In genomic region chr16:45029493-45029892, GRCm38 (mm10) we compare ENCODE assay signal across 13 mouse cellular contexts.
DNase-seq lines count a peak whose midpoint lies in the region; ATAC-seq and TF ChIP-seq lines count a peak whose summit lies in the region.
"Had no signal": no experiment of that assay in that cellular context is flagged by ENCODE, and none has a peak within 500 bp of the region (broad histone marks: within the 10 kb centered on the region; RNA-seq: fewer than 3 reads in every experiment).

No protein-coding gene starts in this region.

- no peak overlapping the region for H3K27ac ChIP-seq in hindbrain, postnatal 0 days
- H3K27ac ChIP-seq in hindbrain, embryonic 16.5 days (ENCODE audit: low read depth, low read length) = no peak overlapping the region
- no peak overlapping the region for H3K27ac ChIP-seq in lung, postnatal 0 days (ENCODE audit: low read length)
- H3K27ac ChIP-seq: intestine, embryonic 15.5 days; layer of hippocampus, adult 2 months; neural tube, embryonic 13.5 days had no signal

- no peaks in the 10 kb centered on the region for H3K27me3 ChIP-seq in hindbrain, postnatal 0 days (ENCODE audit: insufficient read depth, low read length)
- H3K27me3 ChIP-seq in hindbrain, embryonic 16.5 days (replicated peaks; ENCODE audit: control insufficient read depth, insufficient read depth, low read length) = no peaks in the 10 kb centered on the region
- H3K27me3 ChIP-seq in lung, postnatal 0 days (replicated peaks; ENCODE audit: insufficient read depth, low read length) = no peaks in the 10 kb centered on the region
- H3K27me3 ChIP-seq: intestine, embryonic 15.5 days; neural tube, embryonic 13.5 days had no signal

- H3K4me1 ChIP-seq in hindbrain, postnatal 0 days (ENCODE audit: insufficient read depth, low read length) = no peaks in the 10 kb centered on the region
- no peaks in the 10 kb centered on the region for H3K4me1 ChIP-seq in hindbrain, embryonic 16.5 days (ENCODE audit: control insufficient read depth, insufficient read depth, low read depth, low read length)
- H3K4me1 ChIP-seq in lung, postnatal 0 days (ENCODE audit: insufficient read depth, low read depth, low read length) = no peaks in the 10 kb centered on the region
- H3K4me1 ChIP-seq: intestine, embryonic 15.5 days; neural tube, embryonic 13.5 days had no signal

- no peaks in the 10 kb centered on the region for H3K36me3 ChIP-seq in hindbrain, postnatal 0 days (ENCODE audit: insufficient read depth, low read length)
- H3K36me3 ChIP-seq in hindbrain, embryonic 16.5 days (ENCODE audit: control insufficient read depth, insufficient read depth, low read length) = no peaks in the 10 kb centered on the region
- no peaks in the 10 kb centered on the region for H3K36me3 ChIP-seq in lung, postnatal 0 days (ENCODE audit: insufficient read depth, low read length)
- H3K36me3 ChIP-seq: intestine, embryonic 15.5 days; neural tube, embryonic 13.5 days had no signal

- DNase-seq in hindbrain, postnatal 0 days (ENCODE audit: low spot score) = peak; percentile 17
- DNase-seq in 416B (ENCODE audit: low read depth) = peak; percentile 92
- DNase-seq in Muller cell, postnatal 12 days (ENCODE audit: inconsistent ontology term) = peak; percentile 16
- peak; percentile 88 for DNase-seq in lung, postnatal 0 days (ENCODE audit: low spot score)
- DNase-seq in thymus, postnatal 36 days = no peak
- DNase-seq in thymus, postnatal 25 days = no peak
- DNase-seq in spleen, postnatal 10 days (ENCODE audit: low spot score in 2 of 2) = no peak
- DNase-seq: cerebellum, adult 9-10 months; midbrain, embryonic 14.5 days had no signal

- TF ChIP-seq CTCF in hindbrain, postnatal 0 days (IDR thresholded peaks at IDR 0.05; ENCODE audit: low read depth) = no peak
- TF ChIP-seq CTCF in lung, postnatal 0 days (IDR thresholded peaks at IDR 0.05) = no peak

- no peak overlapping the region for H3K9ac ChIP-seq in hindbrain, postnatal 0 days (replicated peaks; ENCODE audit: low read length)
- no peak overlapping the region for H3K9ac ChIP-seq in hindbrain, embryonic 16.5 days (ENCODE audit: low read depth, low read length)
- no peak overlapping the region for H3K9ac ChIP-seq in lung, postnatal 0 days (replicated peaks; ENCODE audit: low read depth)
- H3K9ac ChIP-seq: intestine, embryonic 15.5 days; neural tube, embryonic 13.5 days had no signal

- H3K4me2 ChIP-seq in hindbrain, postnatal 0 days (ENCODE audit: low read depth, low read length) = no peak overlapping the region
- H3K4me2 ChIP-seq in hindbrain, embryonic 16.5 days (ENCODE audit: low read length) = no peak overlapping the region
- no peak overlapping the region for H3K4me2 ChIP-seq in lung, postnatal 0 days (replicated peaks; ENCODE audit: low read depth, low read length)
- H3K4me2 ChIP-seq: intestine, embryonic 15.5 days; neural tube, embryonic 13.5 days had no signal

- WGBS in hindbrain, postnatal 0 days = 93% methylated on average over 1 of the region's 1 CpGs
- WGBS in hindbrain, embryonic 16.5 days = 100% methylated on average over 1 of the region's 1 CpGs
- WGBS in lung, postnatal 0 days = 71% methylated on average over 1 of the region's 1 CpGs

- H3K4me3 ChIP-seq in hindbrain, postnatal 0 days (ENCODE audit: low read length) = no peak overlapping the region
- no peak overlapping the region for H3K4me3 ChIP-seq in hindbrain, embryonic 16.5 days (ENCODE audit: low read length)
- no peak overlapping the region for H3K4me3 ChIP-seq in lung, postnatal 0 days (ENCODE audit: low read depth, low read length)
- H3K4me3 ChIP-seq: intestine, embryonic 15.5 days; layer of hippocampus, adult 2 months; neural tube, embryonic 13.5 days had no signal

- no peak for ATAC-seq in hindbrain, postnatal 0 days
- no peak for ATAC-seq in hindbrain, embryonic 16.5 days
- peak; percentile 33 for ATAC-seq in lung, postnatal 0 days
- ATAC-seq: intestine, embryonic 15.5 days had no signal

- no peaks in the 10 kb centered on the region for H3K9me3 ChIP-seq in hindbrain, postnatal 0 days (ENCODE audit: low read length)
- H3K9me3 ChIP-seq in hindbrain, embryonic 16.5 days (ENCODE audit: control insufficient read depth, low read length) = no peaks in the 10 kb centered on the region
- no peaks in the 10 kb centered on the region for H3K9me3 ChIP-seq in lung, postnatal 0 days (ENCODE audit: low read length)
- H3K9me3 ChIP-seq: intestine, embryonic 15.5 days; neural tube, embryonic 13.5 days had no signal

- TF ChIP-seq EP300 in lung, postnatal 0 days (IDR thresholded peaks at IDR 0.05) = peak; percentile 33; the same call in 1 of the 2 replicates

Comparison
In these comparisons a context has a peak if more than half of its experiments do, and no peak if none do; other contexts are left out.
1. DNase-seq: peak in hindbrain, postnatal 0 days (single experiment), 416B (single experiment), Muller cell, postnatal 12 days (single experiment) and lung, postnatal 0 days (single experiment); none in thymus, postnatal 36 days (0 of 2), thymus, postnatal 25 days (single experiment) and spleen, postnatal 10 days (0 of 2).